Mouse (Mus musculus): ENCODE data around the gene Tmppe. TPM values are rescaled to one million over a fixed set of nuclear protein-coding genes. Genes with fewer than 3 reads are reported as not detected.

The Tmppe gene
- polyA plus RNA-seq, 1 experiment from 2014 or later = 9.9 TPM

DNA sequence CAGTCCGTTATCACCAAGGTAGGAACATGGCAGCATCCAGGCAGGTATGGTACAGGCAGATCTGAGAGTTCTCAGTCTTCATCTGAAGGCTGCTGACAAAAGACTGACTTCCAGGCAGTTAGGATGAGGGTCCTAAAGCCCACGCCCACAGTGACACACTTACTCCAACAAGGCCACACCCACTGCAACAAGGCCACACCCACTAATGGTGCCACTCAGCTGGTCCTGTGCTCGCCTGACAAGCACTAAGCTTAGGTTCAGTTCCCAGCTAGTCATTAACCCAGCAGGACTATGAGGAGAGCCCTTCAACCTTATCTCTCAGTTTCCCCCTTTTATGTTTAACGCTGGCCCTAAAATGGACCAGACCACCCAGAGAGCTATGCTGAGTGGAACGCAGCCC lies 47.8 kb downstream of the Tmppe start:
- 73% methylated on average over 5 of the region's 5 CpGs for WGBS
- no peak overlapping the region for H3K9ac ChIP-seq
- H3K9me3 ChIP-seq = no peaks in the 10 kb centered on the region
- no peaks in the 10 kb centered on the region for H3K27me3 ChIP-seq (replicated peaks)
- H3K4me3 ChIP-seq (replicated peaks) = no peak overlapping the region
- H3K4me2 ChIP-seq = no peak overlapping the region
- ATAC-seq (ENCODE audit: insufficient read depth, low FRiP score, low read depth) = no peak
- H3K36me3 ChIP-seq = no peaks in the 10 kb centered on the region
- no peaks in the 10 kb centered on the region for H3K4me1 ChIP-seq
- no peak overlapping the region for H3K27ac ChIP-seq

DNA sequence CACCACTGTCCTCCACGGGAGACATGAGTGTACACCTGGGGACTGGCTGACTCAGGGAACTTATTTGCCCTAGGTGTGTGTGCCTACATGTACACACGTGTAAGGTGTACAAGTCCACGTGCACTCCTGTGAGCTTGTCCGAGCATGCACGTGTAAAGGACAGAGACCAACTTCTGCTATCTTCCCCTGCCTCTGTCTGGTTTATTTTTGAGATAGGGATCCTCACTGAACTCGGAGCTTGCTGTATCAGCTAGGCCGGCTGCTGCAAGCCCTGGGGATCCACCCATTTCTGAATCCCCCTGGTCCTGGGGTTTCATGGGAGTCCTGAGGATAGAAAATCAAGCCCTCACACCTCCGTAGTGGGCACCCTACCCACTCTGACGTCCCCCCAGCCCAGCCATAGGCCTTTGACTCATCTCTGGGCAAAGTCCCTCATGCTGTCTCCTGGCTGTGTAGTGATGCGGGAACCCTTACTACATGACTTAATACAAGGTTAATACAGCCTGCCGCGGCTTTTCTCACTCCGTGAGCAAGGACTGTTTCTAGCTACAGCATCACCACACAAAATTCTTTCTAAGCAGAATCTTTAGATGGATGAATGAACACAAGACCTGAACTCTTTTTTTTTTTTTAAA lies 48.3 kb downstream of the Tmppe start:
- ATAC-seq (ENCODE audit: insufficient read depth, low FRiP score, low read depth) = no peak
- 85% methylated on average over 13 of the region's 13 CpGs for WGBS

DNA sequence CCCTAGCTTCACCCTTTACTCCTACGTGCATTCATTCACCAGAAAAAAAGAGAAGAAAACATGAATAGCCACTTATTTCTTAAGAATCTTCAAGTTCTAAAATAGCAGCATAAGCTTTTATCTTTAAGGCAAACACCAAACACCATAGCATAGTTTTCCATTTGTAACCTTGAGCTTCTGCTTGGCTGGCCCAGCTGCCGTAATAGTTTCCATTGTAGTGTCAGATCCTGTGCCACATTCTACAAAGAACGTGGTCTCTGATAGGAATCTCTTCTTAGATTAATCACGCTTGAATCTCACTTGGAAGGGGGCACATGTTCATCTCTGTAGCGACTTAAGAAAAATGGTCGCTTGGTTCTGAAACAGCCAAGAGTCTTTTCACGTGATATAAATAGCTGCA lies 50.7 kb downstream of the Tmppe start:
- Histone ChIP-seq H3K4me3 (replicated peaks) (no peak overlapping the region), H3K27me3 (replicated peaks) (no peaks in the 10 kb centered on the region), H3K9me3 (no peaks in the 10 kb centered on the region), H3K27ac (no peak overlapping the region), H3K4me1 (no peaks in the 10 kb centered on the region), H3K4me2 (no peak overlapping the region), H3K36me3 (peaks cover 2% of the 10 kb centered on the region; the same call in 1 of the 2 replicates), H3K9ac (no peak overlapping the region)
- 82% methylated on average over 7 of the region's 7 CpGs for WGBS
- ATAC-seq (ENCODE audit: insufficient read depth, low FRiP score, low read depth) = no peak

More for the DNA sequence above, 48.3 kb downstream of the Tmppe start:
- no peaks in the 10 kb centered on the region for H3K27me3 ChIP-seq (replicated peaks)
- no peak overlapping the region for H3K4me3 ChIP-seq (replicated peaks)
- no peaks in the 10 kb centered on the region for H3K36me3 ChIP-seq
- H3K4me1 ChIP-seq = no peaks in the 10 kb centered on the region
- H3K9me3 ChIP-seq = no peaks in the 10 kb centered on the region
- no peak overlapping the region for H3K27ac ChIP-seq
- no peak overlapping the region for H3K9ac ChIP-seq
- H3K4me2 ChIP-seq = no peak overlapping the region

DNA sequence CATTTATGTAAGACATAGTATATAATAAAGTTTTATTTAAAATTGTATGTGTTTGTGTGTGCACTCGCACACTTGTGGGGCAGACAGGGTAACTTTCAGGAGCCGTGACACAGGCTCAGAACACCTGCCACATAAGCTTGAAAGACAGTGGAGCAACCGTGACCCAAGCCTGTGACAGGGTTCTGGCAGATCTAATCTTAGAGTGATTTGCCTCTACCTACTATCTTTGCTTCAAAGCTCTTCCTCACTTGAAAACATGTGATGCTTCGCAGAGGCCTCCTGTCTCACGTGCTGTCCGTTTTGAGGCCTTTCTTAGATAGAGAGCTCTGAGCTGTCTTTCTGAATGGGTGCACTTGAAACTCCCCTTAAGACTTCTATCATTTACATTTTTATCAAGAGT lies 51.5 kb downstream of the Tmppe start:
- Histone ChIP-seq H3K27me3 (replicated peaks) (no peaks in the 10 kb centered on the region), H3K36me3 (peaks cover 7% of the 10 kb centered on the region; the same call in 1 of the 2 replicates), H3K9ac (no peak overlapping the region), H3K4me1 (no peaks in the 10 kb centered on the region), H3K4me3 (replicated peaks) (no peak overlapping the region), H3K27ac (no peak overlapping the region), H3K9me3 (no peaks in the 10 kb centered on the region), H3K4me2 (no peak overlapping the region)
- 89% methylated on average over 6 of the region's 6 CpGs for WGBS
- no peak for ATAC-seq (ENCODE audit: insufficient read depth, low FRiP score, low read depth)

DNA sequence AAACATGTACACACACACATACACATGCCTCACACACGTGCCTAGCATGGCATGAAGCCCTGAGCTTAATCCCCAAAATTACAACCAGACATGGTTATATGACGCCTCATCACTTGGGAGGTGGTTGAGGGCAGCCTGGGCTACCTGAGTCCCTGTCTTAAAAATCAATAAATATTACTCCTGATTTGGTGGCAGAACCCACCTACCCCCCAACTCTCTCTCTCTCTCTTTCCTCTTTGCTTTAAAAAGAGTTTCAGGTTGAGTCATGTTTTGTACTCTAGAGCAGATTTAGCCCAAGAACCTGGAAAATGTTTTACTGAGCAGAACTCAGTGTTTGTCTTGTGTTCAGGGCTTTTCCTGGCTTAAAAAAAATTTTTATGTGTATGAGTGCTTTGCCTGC lies 54.5 kb downstream of the Tmppe start:
- ATAC-seq (ENCODE audit: insufficient read depth, low FRiP score, low read depth) = no peak
- Histone ChIP-seq H3K9me3 (no peaks in the 10 kb centered on the region), H3K27ac (no peak overlapping the region), H3K9ac (no peak overlapping the region), H3K4me1 (no peaks in the 10 kb centered on the region), H3K4me2 (no peak overlapping the region), H3K4me3 (replicated peaks) (no peak overlapping the region), H3K27me3 (replicated peaks) (no peaks in the 10 kb centered on the region), H3K36me3 (peaks cover 14% of the 10 kb centered on the region)
- 86% methylated on average over 2 of the region's 2 CpGs for WGBS

Other genes with a start within 250 kb of the Tmppe start
- gene Bcl2a1c, start 71.0 kb upstream of the Tmppe start, polyA plus RNA-seq (2015; fragmentation: Nextera tagmentation; extraction: Ambion mirVana) = not detected in 2 replicates
- 124 and 147 TPM in 2 replicates for gene Crtap, start 10.4 kb upstream of the Tmppe start, polyA plus RNA-seq (2015; fragmentation: Nextera tagmentation; extraction: Ambion mirVana)
- 59.8 and 71.4 TPM in 2 replicates for gene Glb1, start within 50 bp of the Tmppe start, polyA plus RNA-seq (2015; fragmentation: Nextera tagmentation; extraction: Ambion mirVana)
- 0.04 TPM in 1 of 2 replicates, not detected in the other for gene Ccr4, start 103.8 kb downstream of the Tmppe start, polyA plus RNA-seq (2015; fragmentation: Nextera tagmentation; extraction: Ambion mirVana)
- 0.19 and 0.64 TPM in 2 replicates for gene C130032M10Rik, start 114.6 kb downstream of the Tmppe start, polyA plus RNA-seq (2015; fragmentation: Nextera tagmentation; extraction: Ambion mirVana)
- 2.0 and 2.2 TPM in 2 replicates for gene Trim71, start 163.3 kb downstream of the Tmppe start, polyA plus RNA-seq (2015; fragmentation: Nextera tagmentation; extraction: Ambion mirVana)
- 51.2 and 60.1 TPM in 2 replicates for gene Cnot10, start 239.1 kb downstream of the Tmppe start, polyA plus RNA-seq (2015; fragmentation: Nextera tagmentation; extraction: Ambion mirVana)

Data from stomach, embryonic 15.5 days (tissue).